Mouse (Mus musculus): Measurements from ENCODE around the gene Degs1. TPM values are rescaled to one million over a fixed set of nuclear protein-coding genes. Genes with fewer than 3 reads are reported as not detected.

The Degs1 gene
- polyA plus RNA-seq, 1 experiment from 2014 or later: 78.8 TPM

DNA sequence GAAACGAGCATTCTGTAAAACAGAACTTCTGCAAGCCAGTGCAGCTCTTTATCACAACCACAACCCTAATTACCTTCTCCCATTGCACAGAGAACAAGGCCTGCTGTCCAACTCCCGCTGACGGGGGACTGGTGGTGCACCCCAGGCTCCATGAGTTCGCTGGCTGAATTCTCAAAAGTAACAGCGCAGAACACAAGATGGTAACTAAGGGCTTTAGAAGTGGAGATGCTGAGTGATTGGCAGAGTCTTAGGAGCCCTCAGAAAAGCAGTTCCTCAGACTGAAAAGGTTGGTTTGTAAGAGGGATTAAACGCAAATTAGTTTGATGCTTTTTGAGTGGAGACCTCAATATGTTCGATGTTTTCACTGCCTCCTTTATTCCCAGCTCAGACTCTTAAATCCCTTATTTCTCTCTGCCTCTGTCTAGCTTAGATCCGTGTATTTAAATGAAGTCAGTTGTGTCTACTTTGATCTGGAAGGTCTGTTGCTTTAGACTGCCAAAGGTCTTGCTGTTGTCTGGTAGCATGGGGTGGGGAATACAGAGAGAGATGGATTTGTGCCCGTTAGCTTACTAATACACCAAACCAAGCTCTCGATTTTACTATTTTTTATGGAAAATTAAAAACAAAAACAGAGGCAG is 30.0 kb downstream of the Degs1 start:
- H3K9me3 ChIP-seq (ENCODE audit: control insufficient read depth, low read length): no peaks in the 10 kb centered on the region
- H3K4me1 ChIP-seq (replicated peaks; ENCODE audit: control insufficient read depth, insufficient read depth, low read length): no peaks in the 10 kb centered on the region
- no peaks in the 10 kb centered on the region for H3K27me3 ChIP-seq (ENCODE audit: control insufficient read depth, insufficient read depth, low read length)
- H3K9ac ChIP-seq (ENCODE audit: low read depth, low read length): no peak overlapping the region
- H3K27ac ChIP-seq (ENCODE audit: low read depth, low read length): no peak overlapping the region
- no peaks in the 10 kb centered on the region for H3K36me3 ChIP-seq (ENCODE audit: control insufficient read depth, insufficient read depth, low read length)
- DNase-seq (ENCODE audit: low spot score) (no peak), ATAC-seq (ENCODE audit: low FRiP score) (no peak)
- H3K4me3 ChIP-seq (ENCODE audit: low read depth, low read length): no peak overlapping the region
- WGBS: 79% methylated on average over 10 of the region's 10 CpGs
- H3K4me2 ChIP-seq (replicated peaks; ENCODE audit: low read depth, low read length): no peak overlapping the region

DNA sequence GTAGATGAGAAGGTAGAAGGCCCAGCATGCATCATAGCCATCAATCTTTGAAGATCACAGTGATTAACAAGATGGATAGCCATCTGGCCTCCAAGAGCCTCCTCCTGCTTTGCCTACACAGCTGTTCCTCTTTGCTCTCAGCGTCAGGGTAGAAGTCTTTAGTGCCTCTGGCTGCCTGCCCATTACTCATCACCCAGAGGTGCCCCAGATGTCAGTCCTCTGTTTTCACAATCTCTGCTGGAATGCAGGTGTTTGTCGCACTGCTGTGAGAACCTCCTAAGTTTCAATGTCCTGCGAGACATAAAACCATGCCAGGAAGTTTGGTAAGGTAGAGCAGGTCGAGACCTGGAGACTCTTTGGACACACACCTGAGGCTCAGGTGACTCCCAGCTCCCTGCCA is 31.9 kb downstream of the Degs1 start:
- 76% methylated on average over 4 of the region's 4 CpGs for WGBS
- ATAC-seq (ENCODE audit: low FRiP score) (no peak), DNase-seq (ENCODE audit: low spot score) (no peak)
- Histone ChIP-seq H3K9ac (ENCODE audit: low read depth, low read length) (no peak overlapping the region), H3K27ac (ENCODE audit: low read depth, low read length) (no peak overlapping the region), H3K4me2 (replicated peaks; ENCODE audit: low read depth, low read length) (no peak overlapping the region), H3K4me1 (replicated peaks; ENCODE audit: control insufficient read depth, insufficient read depth, low read length) (no peaks in the 10 kb centered on the region), H3K9me3 (ENCODE audit: control insufficient read depth, low read length) (no peaks in the 10 kb centered on the region), H3K27me3 (ENCODE audit: control insufficient read depth, insufficient read depth, low read length) (no peaks in the 10 kb centered on the region), H3K36me3 (ENCODE audit: control insufficient read depth, insufficient read depth, low read length) (no peaks in the 10 kb centered on the region), H3K4me3 (ENCODE audit: low read depth, low read length) (no peak overlapping the region)

DNA sequence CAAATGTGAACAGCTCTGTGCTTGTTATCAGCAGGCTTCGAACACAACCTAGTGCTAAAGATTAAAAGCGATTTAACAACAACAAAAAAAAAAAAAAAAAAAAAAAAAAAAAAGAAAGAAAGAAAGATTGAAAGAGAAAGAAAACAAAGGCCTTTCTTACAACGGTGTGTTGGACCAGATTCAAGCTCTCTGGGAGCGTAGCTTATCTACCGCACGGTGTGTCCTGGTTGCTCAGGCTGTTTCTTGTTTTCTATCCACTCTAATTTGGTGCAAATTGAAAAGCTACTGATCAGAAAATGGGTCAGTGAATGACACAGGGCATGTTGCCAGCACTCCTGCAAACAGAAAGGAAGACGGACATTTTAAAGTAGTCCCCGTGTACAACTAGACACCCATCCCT is 33.3 kb downstream of the Degs1 start:
- no peaks in the 10 kb centered on the region for H3K27me3 ChIP-seq (ENCODE audit: control insufficient read depth, insufficient read depth, low read length)
- DNase-seq (ENCODE audit: low spot score) (no peak), ATAC-seq (ENCODE audit: low FRiP score) (no peak)
- no peak overlapping the region for H3K9ac ChIP-seq (ENCODE audit: low read depth, low read length)
- no peak overlapping the region for H3K4me2 ChIP-seq (replicated peaks; ENCODE audit: low read depth, low read length)
- WGBS: 86% methylated on average over 8 of the region's 8 CpGs
- H3K27ac ChIP-seq (ENCODE audit: low read depth, low read length): no peak overlapping the region
- no peaks in the 10 kb centered on the region for H3K4me1 ChIP-seq (replicated peaks; ENCODE audit: control insufficient read depth, insufficient read depth, low read length)
- no peaks in the 10 kb centered on the region for H3K9me3 ChIP-seq (ENCODE audit: control insufficient read depth, low read length)
- no peaks in the 10 kb centered on the region for H3K36me3 ChIP-seq (ENCODE audit: control insufficient read depth, insufficient read depth, low read length)
- H3K4me3 ChIP-seq (ENCODE audit: low read depth, low read length): no peak overlapping the region

DNA sequence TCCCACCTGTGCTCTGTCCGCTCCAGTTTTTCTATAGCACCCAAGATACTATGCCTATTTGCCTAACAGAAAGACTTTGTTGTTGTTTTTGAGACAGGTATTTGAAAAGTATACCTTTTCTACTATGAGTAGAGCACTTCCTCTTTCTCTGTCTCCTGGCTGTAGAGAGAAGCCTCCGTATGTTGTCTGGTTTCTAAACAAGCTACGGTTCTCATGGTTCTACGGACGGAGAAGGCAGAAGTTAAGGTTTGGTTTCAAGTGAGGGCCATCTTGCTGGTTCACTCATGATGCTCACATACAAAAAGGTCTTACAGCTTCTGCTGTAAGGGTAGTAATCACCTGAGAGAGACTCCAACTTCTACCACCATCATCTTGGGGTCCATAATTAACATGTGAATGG is 37.6 kb downstream of the Degs1 start:
- Histone ChIP-seq H3K4me1 (replicated peaks; ENCODE audit: control insufficient read depth, insufficient read depth, low read length) (no peaks in the 10 kb centered on the region), H3K36me3 (ENCODE audit: control insufficient read depth, insufficient read depth, low read length) (no peaks in the 10 kb centered on the region), H3K27me3 (ENCODE audit: control insufficient read depth, insufficient read depth, low read length) (no peaks in the 10 kb centered on the region), H3K9ac (ENCODE audit: low read depth, low read length) (no peak overlapping the region), H3K4me2 (replicated peaks; ENCODE audit: low read depth, low read length) (no peak overlapping the region), H3K9me3 (ENCODE audit: control insufficient read depth, low read length) (no peaks in the 10 kb centered on the region), H3K4me3 (ENCODE audit: low read depth, low read length) (no peak overlapping the region), H3K27ac (ENCODE audit: low read depth, low read length) (no peak overlapping the region)
- no peak for DNase-seq (ENCODE audit: low spot score)
- no peak for ATAC-seq (ENCODE audit: low FRiP score)
- WGBS: 91% methylated on average over 5 of the region's 5 CpGs

DNA sequence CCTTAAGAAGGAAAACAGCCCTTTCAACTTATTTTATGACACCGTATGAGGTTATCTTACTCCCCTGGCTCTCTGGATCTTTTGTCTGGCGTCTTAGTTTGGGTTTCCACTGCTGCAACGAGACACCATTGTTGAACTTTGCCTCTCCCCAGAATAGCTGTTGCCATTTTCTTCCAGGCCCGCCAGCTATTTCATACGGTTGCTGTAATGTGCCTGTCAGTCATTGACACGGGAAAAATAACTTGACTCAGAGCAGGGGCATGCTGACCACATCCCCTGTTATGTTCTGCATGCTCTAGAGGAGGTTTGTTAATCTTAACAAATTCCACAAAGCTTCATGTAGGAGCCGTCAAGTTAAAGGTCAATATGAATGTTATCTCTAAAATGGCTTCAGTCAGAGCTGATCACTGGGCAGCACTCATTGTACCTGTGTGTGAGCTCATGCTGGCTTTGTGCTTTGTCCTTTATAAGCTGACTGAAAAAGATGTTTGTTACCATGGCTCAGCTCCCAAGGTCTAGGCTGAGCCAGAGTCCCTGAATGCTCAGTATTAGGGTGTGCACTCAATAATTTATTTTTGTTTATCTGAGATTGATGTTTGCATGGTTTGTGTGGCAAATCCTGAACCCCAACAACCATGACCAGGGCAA is 44.4 kb downstream of the Degs1 start:
- Histone ChIP-seq H3K9me3 (ENCODE audit: control insufficient read depth, low read length) (no peaks in the 10 kb centered on the region), H3K36me3 (ENCODE audit: control insufficient read depth, insufficient read depth, low read length) (no peaks in the 10 kb centered on the region), H3K4me3 (ENCODE audit: low read depth, low read length) (no peak overlapping the region), H3K4me1 (replicated peaks; ENCODE audit: control insufficient read depth, insufficient read depth, low read length) (no peaks in the 10 kb centered on the region), H3K27me3 (ENCODE audit: control insufficient read depth, insufficient read depth, low read length) (no peaks in the 10 kb centered on the region), H3K9ac (ENCODE audit: low read depth, low read length) (no peak overlapping the region), H3K27ac (ENCODE audit: low read depth, low read length) (no peak overlapping the region), H3K4me2 (replicated peaks; ENCODE audit: low read depth, low read length) (no peak overlapping the region)
- 74% methylated on average over 7 of the region's 7 CpGs for WGBS
- ATAC-seq (ENCODE audit: low FRiP score): no peak
- DNase-seq (ENCODE audit: low spot score): no peak

DNA sequence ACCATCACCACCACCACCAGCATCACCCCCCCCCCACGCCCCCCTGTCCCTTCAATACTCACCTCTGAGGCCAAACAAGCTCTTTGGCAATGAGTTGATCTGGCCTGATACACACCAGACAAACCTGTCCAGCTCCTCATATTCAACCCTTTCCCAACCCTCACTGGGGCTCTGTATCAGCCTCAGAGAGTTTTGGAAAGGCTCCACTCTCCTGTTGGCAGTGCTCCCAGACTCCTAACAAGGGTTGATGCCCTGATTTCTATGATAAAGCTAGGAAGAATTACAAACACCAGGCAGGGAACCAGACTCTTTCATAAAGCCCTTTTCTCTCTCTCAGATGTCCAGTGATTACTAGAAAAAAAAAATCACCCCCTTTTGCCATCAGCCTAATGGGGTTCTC is 45.2 kb downstream of the Degs1 start:
- Histone ChIP-seq H3K27me3 (ENCODE audit: control insufficient read depth, insufficient read depth, low read length) (no peaks in the 10 kb centered on the region), H3K9ac (ENCODE audit: low read depth, low read length) (no peak overlapping the region), H3K27ac (ENCODE audit: low read depth, low read length) (no peak overlapping the region), H3K4me2 (replicated peaks; ENCODE audit: low read depth, low read length) (no peak overlapping the region), H3K9me3 (ENCODE audit: control insufficient read depth, low read length) (no peaks in the 10 kb centered on the region), H3K4me1 (replicated peaks; ENCODE audit: control insufficient read depth, insufficient read depth, low read length) (no peaks in the 10 kb centered on the region), H3K36me3 (ENCODE audit: control insufficient read depth, insufficient read depth, low read length) (no peaks in the 10 kb centered on the region), H3K4me3 (ENCODE audit: low read depth, low read length) (no peak overlapping the region)
- ATAC-seq (ENCODE audit: low FRiP score): no peak
- WGBS: 70% methylated on average over 1 of the region's 1 CpGs
- DNase-seq (ENCODE audit: low spot score): no peak

DNA sequence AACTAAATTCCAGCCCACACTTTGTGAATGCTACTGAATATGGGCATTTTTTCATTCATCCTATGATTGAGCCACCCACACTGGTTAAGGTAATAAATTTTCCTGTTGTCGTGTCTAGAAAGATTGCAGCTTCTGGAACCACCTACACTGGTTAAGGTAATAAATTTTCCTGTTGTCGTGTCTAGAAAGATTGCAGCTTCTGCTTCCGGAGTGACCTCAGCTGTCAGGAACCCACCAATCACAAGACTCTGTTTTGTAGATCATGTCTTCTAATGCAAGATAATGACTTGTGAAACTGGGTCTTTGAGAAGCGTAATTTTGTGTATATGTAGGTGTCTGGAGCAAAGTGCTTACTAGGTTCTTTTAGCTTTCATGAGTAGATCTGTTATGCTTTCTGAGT is 47.4 kb downstream of the Degs1 start:
- Histone ChIP-seq H3K4me3 (ENCODE audit: low read depth, low read length) (no peak overlapping the region), H3K9me3 (ENCODE audit: control insufficient read depth, low read length) (no peaks in the 10 kb centered on the region), H3K4me2 (replicated peaks; ENCODE audit: low read depth, low read length) (no peak overlapping the region), H3K36me3 (ENCODE audit: control insufficient read depth, insufficient read depth, low read length) (no peaks in the 10 kb centered on the region), H3K9ac (ENCODE audit: low read depth, low read length) (no peak overlapping the region), H3K4me1 (replicated peaks; ENCODE audit: control insufficient read depth, insufficient read depth, low read length) (no peaks in the 10 kb centered on the region), H3K27me3 (ENCODE audit: control insufficient read depth, insufficient read depth, low read length) (no peaks in the 10 kb centered on the region), H3K27ac (ENCODE audit: low read depth, low read length) (no peak overlapping the region)
- no peak for DNase-seq (ENCODE audit: low spot score)
- no peak for ATAC-seq (ENCODE audit: low FRiP score)
- 91% methylated on average over 4 of the region's 4 CpGs for WGBS

DNA sequence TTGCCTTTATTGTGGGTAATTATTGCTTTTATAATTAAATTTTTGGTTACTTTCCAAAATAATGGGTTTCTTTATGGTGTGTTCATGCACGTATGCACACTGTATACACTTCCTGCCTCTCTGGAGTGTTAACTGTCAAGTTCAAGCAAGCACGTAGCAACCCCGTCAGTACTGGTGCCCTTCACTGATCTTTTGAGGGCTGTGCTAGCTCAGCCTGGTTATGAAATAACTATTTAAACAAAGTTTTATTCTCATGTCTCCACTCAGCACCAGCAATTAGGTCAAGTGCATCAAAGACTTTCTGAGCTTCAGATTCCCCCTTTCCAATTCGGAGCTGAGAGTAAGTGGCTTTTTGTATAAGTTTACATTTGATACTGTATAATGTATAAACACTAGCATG is 53.2 kb downstream of the Degs1 start:
- H3K27ac ChIP-seq (ENCODE audit: low read depth, low read length): no peak overlapping the region
- DNase-seq (ENCODE audit: low spot score): no peak
- H3K9me3 ChIP-seq (ENCODE audit: control insufficient read depth, low read length): no peaks in the 10 kb centered on the region
- no peak overlapping the region for H3K4me2 ChIP-seq (replicated peaks; ENCODE audit: low read depth, low read length)
- no peaks in the 10 kb centered on the region for H3K27me3 ChIP-seq (ENCODE audit: control insufficient read depth, insufficient read depth, low read length)
- ATAC-seq (ENCODE audit: low FRiP score): no peak
- 92% methylated on average over 4 of the region's 4 CpGs for WGBS
- H3K9ac ChIP-seq (ENCODE audit: low read depth, low read length): no peak overlapping the region
- H3K4me3 ChIP-seq (ENCODE audit: low read depth, low read length): no peak overlapping the region
- H3K4me1 ChIP-seq (replicated peaks; ENCODE audit: control insufficient read depth, insufficient read depth, low read length): no peaks in the 10 kb centered on the region
- H3K36me3 ChIP-seq (ENCODE audit: control insufficient read depth, insufficient read depth, low read length): no peaks in the 10 kb centered on the region
